Mouse (Mus musculus): ENCODE results near the gene Dupd1. TPM values are rescaled to one million over a fixed set of nuclear protein-coding genes. Genes with fewer than 3 reads are reported as not detected.

Gene Dupd1
- not detected for total RNA-seq (2023)

DNA sequence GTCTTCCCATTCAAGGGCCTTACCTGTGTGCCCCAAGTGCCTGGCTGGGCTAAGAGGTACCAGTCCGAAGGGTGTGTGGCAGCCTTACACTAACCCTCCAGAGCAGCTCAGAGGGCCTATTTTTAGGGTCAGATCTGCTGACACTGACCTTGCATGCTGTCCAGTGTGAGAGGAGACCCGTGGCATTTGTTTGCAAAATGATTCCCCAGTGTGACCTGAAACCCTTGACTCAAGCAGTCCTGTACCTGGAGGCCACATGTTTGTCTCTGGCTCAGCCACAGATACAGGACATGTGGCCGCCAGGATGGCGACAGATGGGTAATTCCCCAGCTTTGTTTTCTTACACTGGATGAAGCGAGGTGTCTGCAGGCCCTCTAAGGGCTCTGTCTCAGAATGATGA, at the start of gene Dupd1:
Gene Dupd1, minus strand, starts transcription at position 91 of the 400 bp plus-strand sequence.

DNA sequence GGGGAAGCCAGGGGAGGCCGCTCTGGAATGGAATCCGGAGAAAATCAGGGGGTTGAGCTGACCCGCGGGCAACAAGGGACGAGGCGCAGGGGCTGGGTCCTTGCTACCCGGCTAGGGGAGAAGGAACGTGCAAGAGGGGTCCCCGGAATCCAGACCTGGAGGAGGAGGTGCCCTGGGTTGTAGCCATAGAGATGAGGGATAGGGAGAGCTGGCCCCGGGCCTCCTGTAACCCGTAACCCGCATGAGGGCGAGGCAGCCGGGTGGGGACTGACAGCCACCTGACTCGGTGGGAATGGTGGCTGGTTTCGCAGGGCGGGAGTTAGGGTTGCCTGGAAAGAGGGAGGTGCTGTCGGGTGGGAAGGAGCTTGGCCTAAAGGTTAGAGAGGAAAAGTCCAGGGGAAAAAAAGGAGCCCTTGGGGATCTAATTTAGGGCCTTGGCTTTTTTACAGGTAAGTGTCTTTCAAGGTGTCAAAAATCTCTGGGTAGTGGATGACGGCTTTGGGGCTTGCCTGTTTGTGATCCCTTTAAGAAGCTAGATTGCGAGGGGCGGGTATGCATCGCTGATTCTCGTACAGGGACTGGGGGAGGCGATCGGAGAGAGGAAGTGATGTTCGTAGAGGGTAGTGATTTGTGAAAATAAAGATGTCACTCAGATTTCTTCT, 36.6 kb upstream of the Dupd1 start, which contains the start of gene Dusp13:
Gene Dusp13, minus strand, starts transcription at position 301 of the 662 bp plus-strand sequence.

DNA sequence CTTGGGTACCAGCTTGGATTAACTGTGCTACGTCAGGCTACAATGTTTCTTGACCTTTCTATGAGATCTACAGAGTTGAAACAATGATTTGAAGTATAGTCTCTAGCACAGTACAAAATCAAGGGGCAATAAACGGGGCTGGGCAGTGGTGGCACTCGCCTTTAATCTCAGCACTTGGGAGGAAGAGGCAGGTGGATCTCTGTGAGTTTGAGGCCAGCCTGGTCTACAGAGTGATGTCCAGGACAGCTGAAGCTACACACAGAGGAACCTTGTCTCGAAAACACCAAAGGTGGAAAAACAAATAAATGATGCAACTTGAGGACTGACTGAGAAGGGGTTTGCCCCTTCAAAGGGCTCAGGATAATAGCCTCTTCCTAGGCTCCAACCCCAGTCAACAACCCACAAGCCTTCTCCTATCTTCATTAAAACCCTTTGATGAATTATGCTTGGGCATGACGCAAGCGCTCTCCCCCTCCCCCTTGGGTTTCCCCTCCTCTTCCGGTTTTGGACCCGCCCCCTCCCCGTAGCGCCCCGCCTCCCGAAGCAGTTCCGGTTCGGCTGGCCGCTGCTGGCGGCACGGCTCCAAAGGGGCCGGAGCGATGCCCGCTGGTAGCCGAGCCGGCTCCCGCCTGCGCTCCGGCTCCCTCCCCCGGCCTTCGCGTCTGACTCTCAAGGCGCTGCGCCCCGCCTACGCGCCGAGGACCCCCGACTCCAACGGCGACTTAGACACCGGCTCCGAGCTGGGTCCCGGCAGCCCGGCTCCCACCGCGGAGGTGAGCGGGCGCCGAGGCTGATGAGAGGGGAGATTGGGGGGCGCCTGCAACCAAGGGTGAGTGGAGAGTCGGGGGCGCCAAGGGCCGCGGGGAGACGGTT, 35.9 kb upstream of the Dupd1 start, which contains the start of gene Samd8:
Gene Samd8, plus strand, starts transcription at position 524 of the 873 bp plus-strand sequence.

Other genes with a start within 250 kb of the Dupd1 start
- gene Kat6b, start 233.1 kb downstream of the Dupd1 start, total RNA-seq (2023), result 65.3 TPM
- gene Samd8, start 36.0 kb upstream of the Dupd1 start, total RNA-seq (2023), result 41.2 TPM
- gene Dusp13, start 36.6 kb upstream of the Dupd1 start, total RNA-seq (2023), result not detected
- gene Vdac2, start 110.7 kb upstream of the Dupd1 start, total RNA-seq (2023), result 128 TPM
- 11.0 TPM for gene Comtd1, start 134.4 kb upstream of the Dupd1 start, total RNA-seq (2023)